Mouse (Mus musculus): Measurements from ENCODE around the gene Fam196b.

Fam196b gene

GRCm38 (mm10) chr11:34405311-34405710, 90.7 kb downstream of the Fam196b start:
- no peak for DNase-seq (ENCODE audit: extremely low read depth, low read depth)

- DNase-seq (ENCODE audit: extremely low read depth, low read depth): no peak
Measured at GRCm38 (mm10) chr11:34406309-34406708, 91.7 kb downstream of the Fam196b start.

- DNase-seq (ENCODE audit: extremely low read depth, low read depth): no peak
Measured at GRCm38 (mm10) chr11:34406850-34407249, 92.2 kb downstream of the Fam196b start.

- DNase-seq (ENCODE audit: extremely low read depth, low read depth): no peak
Measured at GRCm38 (mm10) chr11:34415884-34416618, 101.4 kb downstream of the Fam196b start.

GRCm38 (mm10) chr11:34416619-34416979, 102.0 kb downstream of the Fam196b start:
- DNase-seq (ENCODE audit: extremely low read depth, low read depth): no peak

GRCm38 (mm10) chr11:34421061-34421460, 106.4 kb downstream of the Fam196b start:
- DNase-seq (ENCODE audit: extremely low read depth, low read depth): no peak

GRCm38 (mm10) chr11:34424546-34424945, 109.9 kb downstream of the Fam196b start:
- DNase-seq (ENCODE audit: extremely low read depth, low read depth): no peak

- no peak for DNase-seq (ENCODE audit: extremely low read depth, low read depth)
Measured at GRCm38 (mm10) chr11:34427212-34427611, 112.6 kb downstream of the Fam196b start.

GRCm38 (mm10) chr11:34430940-34431339, 116.3 kb downstream of the Fam196b start:
- DNase-seq (ENCODE audit: extremely low read depth, low read depth): no peak

GRCm38 (mm10) chr11:34431371-34431770, 116.7 kb downstream of the Fam196b start:
- no peak for DNase-seq (ENCODE audit: extremely low read depth, low read depth)

GRCm38 (mm10) chr11:34431978-34432377, 117.4 kb downstream of the Fam196b start:
- DNase-seq (ENCODE audit: extremely low read depth, low read depth): no peak

GRCm38 (mm10) chr11:34437446-34437845, 122.8 kb downstream of the Fam196b start:
- no peak for DNase-seq (ENCODE audit: extremely low read depth, low read depth)

GRCm38 (mm10) chr11:34438429-34438828, 123.8 kb downstream of the Fam196b start:
- no peak for DNase-seq (ENCODE audit: extremely low read depth, low read depth)

- peak; percentile 21 for DNase-seq (ENCODE audit: extremely low read depth, low read depth)
Measured at GRCm38 (mm10) chr11:34447891-34448290, 133.3 kb downstream of the Fam196b start.

GRCm38 (mm10) chr11:34449944-34450343, 135.3 kb downstream of the Fam196b start:
- DNase-seq (ENCODE audit: extremely low read depth, low read depth): no peak

GRCm38 (mm10) chr11:34467056-34467455, 152.4 kb downstream of the Fam196b start:
- no peak for DNase-seq (ENCODE audit: extremely low read depth, low read depth)

GRCm38 (mm10) chr11:34468571-34468970, 153.9 kb downstream of the Fam196b start:
- no peak for DNase-seq (ENCODE audit: extremely low read depth, low read depth)

- no peak for DNase-seq (ENCODE audit: extremely low read depth, low read depth)
Measured at GRCm38 (mm10) chr11:34469792-34470191, 155.2 kb downstream of the Fam196b start.
